Mouse (Mus musculus) cerebellum, postnatal 25 days (tissue): ENCODE results near the gene Hs3st1.
A peak's percentile ranks its signal among the peaks of the same experiment; 100 is the strongest.
"Not testable (repeated sequence)": the region's sequence is repeated elsewhere in the genome, so short reads cannot be mapped to it uniquely, and the experiment has no call there.

Experiments used
- DNase-seq, 2 experiments: peaks; one replicate each; pipeline ENCODE4 v3.0.0; 2021; ENCODE audit warnings: mixed read lengths in 2 of 2

The Hs3st1 gene

GRCm38 (mm10) chr5:39755375-39755774, at the start of gene Hs3st1:
Hs3st1 (minus strand) TSS chr5:39755475.
- not testable (repeated sequence) for DNase-seq

GRCm38 (mm10) chr5:39804663-39805062, 49.4 kb upstream of the Hs3st1 start:
- no peak for DNase-seq

DNA sequence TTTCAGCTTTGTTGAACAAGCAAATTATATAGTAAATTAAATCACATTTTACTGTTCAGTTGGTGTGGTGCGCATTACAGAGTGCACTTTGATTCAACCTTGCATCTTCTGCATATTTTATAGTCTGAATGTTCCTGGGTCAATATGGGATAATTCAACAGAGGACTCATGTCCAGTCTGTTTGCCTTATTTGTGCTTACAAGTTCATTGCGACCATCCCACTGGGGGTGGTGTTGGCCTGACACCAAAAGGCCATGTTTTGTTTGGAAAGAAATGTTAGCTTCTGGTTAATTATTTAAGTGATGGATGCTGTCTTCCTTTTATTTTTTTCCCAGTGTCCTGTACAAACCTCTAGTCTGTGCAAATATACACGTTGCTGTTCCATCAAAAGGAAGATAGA, 48.7 kb upstream of the Hs3st1 start:
- no peak for DNase-seq

DNA sequence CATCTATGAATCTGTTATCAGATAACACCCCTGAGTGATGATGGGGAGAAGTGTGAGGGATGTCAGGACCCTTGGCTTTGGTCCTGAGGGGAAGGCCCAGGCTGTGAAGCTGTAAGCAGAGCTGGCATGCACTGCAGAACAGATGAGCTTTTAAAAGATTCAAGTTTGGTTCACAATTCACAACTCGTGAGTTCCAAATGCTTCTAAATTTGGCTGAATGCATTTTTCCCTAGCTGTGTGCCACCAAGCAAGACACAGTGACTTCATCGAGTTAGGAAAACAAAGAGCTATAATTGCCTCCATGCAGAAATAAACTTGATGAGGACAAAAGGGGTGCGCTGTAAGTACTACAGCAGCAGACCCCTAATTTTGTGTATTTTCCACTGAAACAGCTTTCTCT, 48.2 kb upstream of the Hs3st1 start:
- no peak for DNase-seq

GRCm38 (mm10) chr5:39802110-39802509, 46.8 kb upstream of the Hs3st1 start:
- no peak for DNase-seq

DNA sequence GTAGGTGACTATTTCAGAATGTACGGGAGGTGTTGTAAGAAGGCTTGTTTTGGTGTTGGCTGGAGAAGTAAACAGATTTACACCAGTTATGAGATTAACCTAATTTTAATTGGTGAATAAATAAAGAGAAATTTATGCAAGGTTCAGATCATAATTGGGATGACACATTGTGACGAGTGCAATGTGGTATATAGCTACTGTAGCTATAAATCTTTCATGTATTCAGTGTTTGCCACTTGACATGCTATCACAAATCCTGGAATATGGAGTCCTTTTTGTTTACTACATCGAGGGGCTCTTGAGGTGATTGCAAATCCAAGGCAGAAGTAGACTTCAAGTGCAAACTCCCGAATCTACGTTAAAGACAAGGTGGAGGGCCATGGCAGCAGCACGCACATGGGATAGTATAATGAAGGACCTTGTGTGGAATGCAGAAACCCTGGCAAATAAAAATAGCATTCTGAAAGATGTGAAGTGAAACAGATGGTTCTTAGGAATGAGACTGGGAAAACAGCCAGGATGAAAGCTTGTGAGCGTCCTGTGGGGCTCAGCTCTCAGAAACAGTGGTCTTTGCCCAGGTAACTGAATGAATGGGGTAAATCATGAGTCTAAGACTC, 21.9 kb upstream of the Hs3st1 start:
- peak; percentile 60 to 69 for DNase-seq

- DNase-seq: no peak
Measured at GRCm38 (mm10) chr5:39771680-39772348, 16.5 kb upstream of the Hs3st1 start.

- DNase-seq: no peak
Measured at GRCm38 (mm10) chr5:39761682-39762456, 6.6 kb upstream of the Hs3st1 start.

DNA sequence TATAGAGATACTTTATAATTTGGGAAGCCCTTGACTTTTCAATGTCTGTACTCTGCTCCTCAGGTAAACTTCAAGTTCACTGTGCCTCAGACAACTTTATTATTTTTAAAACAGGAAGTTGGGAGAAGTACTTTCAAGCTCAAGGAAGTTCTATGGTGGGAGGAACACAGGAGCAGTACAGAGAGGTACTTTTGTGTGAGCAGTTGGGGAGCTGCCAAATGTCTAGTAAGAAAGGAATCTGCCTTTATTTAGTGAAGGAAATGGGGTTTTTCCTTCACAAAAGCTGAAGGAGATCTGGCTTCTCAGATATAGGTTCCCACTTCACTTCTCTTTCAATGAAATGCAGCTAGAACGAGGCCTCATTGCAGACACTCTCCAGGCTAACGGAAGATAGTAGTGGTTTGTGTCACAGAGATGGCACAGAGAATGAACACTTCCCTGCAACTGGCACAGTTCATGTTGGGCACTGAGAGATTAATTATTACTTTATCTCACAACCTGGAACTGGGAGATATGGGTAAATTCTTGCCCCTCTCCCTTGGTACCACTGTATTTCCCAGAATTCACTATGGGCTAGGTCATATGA, 3.7 kb upstream of the Hs3st1 start:
- DNase-seq: no peak

GRCm38 (mm10) chr5:39736843-39737242, 18.4 kb downstream of the Hs3st1 start:
- no peak for DNase-seq

DNA sequence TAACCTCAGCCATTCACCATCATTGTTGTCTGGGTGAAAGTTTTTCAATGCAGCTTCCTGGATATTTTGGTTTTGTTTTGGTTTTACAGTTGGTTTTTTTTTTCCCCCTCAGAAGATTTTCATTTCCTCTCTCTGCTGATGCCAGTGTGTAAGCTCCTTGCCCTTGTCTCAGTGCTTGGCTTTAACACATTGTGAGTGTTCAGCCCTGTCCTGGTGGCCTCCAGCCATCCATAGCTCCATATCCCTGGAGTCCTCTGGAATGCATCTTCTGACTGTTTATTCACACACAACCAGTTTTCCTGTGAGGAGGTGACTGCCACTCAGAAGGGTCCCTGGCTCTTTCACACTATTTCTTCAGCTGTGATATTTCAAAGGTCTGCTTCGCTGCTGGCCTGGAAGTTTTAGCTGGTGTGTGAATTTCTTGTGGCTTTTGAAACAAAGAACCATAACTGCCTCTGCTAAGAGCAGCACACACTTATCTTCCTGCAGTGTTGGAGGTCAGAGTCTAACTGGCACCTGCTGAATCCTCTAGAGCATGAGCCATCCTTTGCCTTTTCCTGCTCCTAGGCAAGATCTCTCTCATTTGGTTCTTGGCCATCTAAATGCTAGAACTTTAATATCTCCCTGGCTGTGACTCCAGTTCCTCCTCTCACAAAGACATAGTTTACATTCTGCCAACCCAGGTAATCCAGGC, 21.4 kb downstream of the Hs3st1 start:
- DNase-seq: no peak

GRCm38 (mm10) chr5:39733013-39733749, 22.1 kb downstream of the Hs3st1 start:
- no peak for DNase-seq

DNA sequence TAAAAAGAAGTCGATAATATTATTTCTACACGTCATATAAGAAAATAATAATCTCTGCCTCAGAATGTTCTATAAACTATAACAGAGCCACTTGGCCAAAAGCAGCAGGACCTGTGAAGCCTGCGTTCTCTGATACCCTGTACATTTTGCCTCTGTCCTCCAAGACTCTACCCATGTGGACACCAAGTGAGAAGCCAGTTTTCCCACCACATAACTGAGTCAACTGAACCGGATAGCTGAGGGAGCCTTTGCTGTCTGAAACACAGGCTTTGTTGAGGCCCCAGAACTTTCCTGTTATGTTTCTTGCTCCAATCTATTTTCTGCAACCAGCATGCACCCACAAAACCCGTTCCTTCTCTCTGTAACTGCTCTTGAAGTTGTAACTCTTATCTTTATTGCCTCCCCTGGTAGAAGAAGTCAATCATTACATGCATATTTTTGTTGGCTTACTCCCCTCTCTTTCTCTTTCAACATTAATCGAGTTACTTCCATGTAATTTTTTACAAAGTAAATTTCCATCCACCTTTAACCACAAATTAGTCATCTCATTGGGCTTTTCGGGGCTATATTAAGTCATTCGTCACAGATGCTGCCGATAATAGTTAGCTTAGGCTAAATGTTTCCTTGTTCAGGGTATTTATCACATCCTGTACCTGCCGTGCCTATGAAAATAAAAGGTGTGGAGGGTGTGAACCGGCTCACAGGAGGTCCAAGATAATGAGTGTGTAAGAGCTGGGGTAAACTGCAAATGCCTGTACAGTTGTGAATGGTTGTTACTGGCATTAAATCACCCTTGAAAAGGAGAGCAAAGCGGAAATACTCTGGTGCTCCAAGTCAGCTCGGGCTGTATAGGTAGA, 39.4 kb downstream of the Hs3st1 start:
- DNase-seq: no peak

DNA sequence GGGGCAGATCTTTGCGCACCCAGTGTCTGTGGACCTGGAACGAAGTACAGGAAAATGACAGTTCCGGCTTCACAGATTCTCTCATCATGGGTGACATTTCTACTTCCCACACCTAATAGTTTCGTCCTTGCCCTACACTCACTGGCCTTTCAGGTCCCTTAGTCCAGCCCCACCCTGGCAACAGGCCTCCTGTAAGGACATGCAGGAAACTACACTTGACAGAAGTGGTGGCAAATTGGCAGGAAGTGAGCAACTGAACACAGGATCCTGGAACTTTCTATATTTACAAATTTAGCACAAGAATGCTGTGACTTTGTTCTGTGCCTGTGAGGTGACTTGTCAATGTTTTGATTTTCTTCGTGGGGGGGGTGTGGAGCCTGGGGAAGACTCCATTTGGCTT, 40.1 kb downstream of the Hs3st1 start:
- DNase-seq: no peak

- DNase-seq: no peak
Measured at GRCm38 (mm10) chr5:39705539-39705938, 49.7 kb downstream of the Hs3st1 start.

- DNase-seq: no peak
Measured at GRCm38 (mm10) chr5:39660826-39661225, 94.4 kb downstream of the Hs3st1 start.

GRCm38 (mm10) chr5:39659417-39659816, 95.9 kb downstream of the Hs3st1 start:
- no peak for DNase-seq

GRCm38 (mm10) chr5:39644827-39645380, 110.4 kb downstream of the Hs3st1 start:
- peak in 1 of 2 experiments; percentile 73 for DNase-seq

DNA sequence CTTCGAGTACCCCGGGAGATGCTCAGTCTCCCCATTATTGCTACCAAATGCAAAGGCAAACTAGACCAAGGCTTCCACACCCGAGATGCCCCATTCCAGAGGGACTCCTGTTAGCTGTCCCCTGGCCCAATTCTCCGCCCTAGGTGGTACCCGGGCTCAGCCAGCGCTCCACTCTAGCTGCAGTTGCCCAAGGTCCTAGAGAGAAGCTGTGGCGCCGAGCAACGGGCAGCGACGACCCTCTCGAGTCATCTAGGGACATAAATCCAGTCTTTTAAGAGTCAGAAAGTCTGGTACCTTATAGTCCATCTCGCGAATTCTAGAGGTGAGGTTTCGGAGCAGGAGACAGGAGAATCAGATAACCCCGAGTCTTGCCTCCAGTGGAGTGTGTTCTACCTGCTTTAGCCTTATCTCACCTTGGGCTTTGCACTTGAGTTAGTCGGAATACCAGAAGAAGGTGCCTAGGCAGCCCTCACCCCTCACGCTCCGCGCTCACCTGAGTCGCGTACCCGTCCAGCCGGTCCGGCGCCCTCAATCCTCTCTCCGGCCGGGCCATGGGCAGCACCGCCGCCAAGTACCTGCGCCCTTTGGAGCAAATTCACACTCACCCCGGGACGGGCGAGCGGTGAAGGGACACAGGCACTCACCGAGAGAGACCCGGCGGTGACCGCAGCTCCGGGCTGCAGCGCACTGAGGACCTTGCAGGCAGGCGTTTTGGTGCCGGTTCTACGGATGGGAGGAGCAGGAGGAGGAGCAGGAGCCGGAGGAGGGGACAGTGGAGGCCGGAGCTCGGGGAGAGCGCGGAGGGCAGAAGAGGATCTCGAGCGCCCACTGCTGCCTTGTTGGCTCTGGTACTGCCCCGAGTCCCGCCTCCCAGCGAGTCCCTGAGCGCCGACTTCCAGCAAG, 111.1 kb downstream of the Hs3st1 start:
- peak; percentile 94 to 97 for DNase-seq
